Mouse (Mus musculus) neural tube, embryonic 15.5 days (tissue): ENCODE measurements at regions not wholly inside any gene's neighbourhood (a gene's known extent, or its start where the extent isn't known, plus 50 kb on each side); places are given as distances from the start of the nearest gene placed in this dataset.

ENCODE experiments used
- ATAC-seq: fragments of 200-750 bp; cut with Nextera tagmentation; 2 replicates; pipeline ENCODE4 v1.8.0; 2017; ENCODE audit warnings: mild to moderate bottlenecking, moderate TSS enrichment, moderate library complexity; ENCODE audit not compliant: low FRiP score
- H3K27ac ChIP-seq: fragments of 300-500 bp; sonication (generic); replicated peaks from 2 replicates; pipeline ENCODE4 v1.5.1; 2015; ENCODE audit warnings: mild to moderate bottlenecking, inconsistent platforms
- H3K27me3 ChIP-seq: fragments of 300-500 bp; sonication (generic); replicated peaks from 2 replicates; pipeline ENCODE4 v1.6.1; 2015; ENCODE audit warnings: inconsistent platforms
- H3K36me3 ChIP-seq: fragments of 300-500 bp; sonication (generic); 2 replicates; pipeline ENCODE4 v1.6.1; 2015; ENCODE audit warnings: inconsistent platforms
- H3K4me1 ChIP-seq: fragments of 300-500 bp; sonication (generic); 2 replicates; pipeline ENCODE4 v1.6.1; 2015; ENCODE audit warnings: inconsistent platforms
- H3K4me2 ChIP-seq: fragments of 300-500 bp; sonication (generic); 2 replicates; pipeline ENCODE4 v1.6.1; 2015; ENCODE audit warnings: inconsistent platforms, mild to moderate bottlenecking, moderate library complexity
- H3K4me3 ChIP-seq: fragments of 300-500 bp; sonication (generic); replicated peaks from 2 replicates; pipeline ENCODE4 v1.5.1; 2015; ENCODE audit warnings: mild to moderate bottlenecking, inconsistent platforms
- H3K9ac ChIP-seq: fragments of 300-500 bp; sonication (generic); replicated peaks from 2 replicates; pipeline ENCODE4 v1.6.1; 2015; ENCODE audit warnings: mild to moderate bottlenecking, inconsistent platforms
- H3K9me3 ChIP-seq: fragments of 300-500 bp; sonication (generic); replicated peaks from 2 replicates; pipeline ENCODE4 v1.6.1; 2016; ENCODE audit warnings: inconsistent platforms
- WGBS: fragments of 180-500 bp; shearing (Covaris S2); methylation state at CpG from one replicate; pipeline ENCODE4 v1.1.7; 2015; ENCODE audit warnings: mixed read lengths; 5-methylcytosine and 5-hydroxymethylcytosine counted together

GRCm38 (mm10) chr15:63665517-63665916 is 179.5 kb downstream of the Gsdmc2 start:
- H3K9me3 ChIP-seq = no peaks in the 10 kb centered on the region
- H3K27ac ChIP-seq = no peak overlapping the region
- no peak overlapping the region for H3K4me2 ChIP-seq
- WGBS = 78% methylated on average over 4 of the region's 4 CpGs
- H3K36me3 ChIP-seq = no peaks in the 10 kb centered on the region
- ATAC-seq = no peak
- no peak overlapping the region for H3K9ac ChIP-seq
- H3K27me3 ChIP-seq = no peaks in the 10 kb centered on the region
- no peak overlapping the region for H3K4me3 ChIP-seq
- no peaks in the 10 kb centered on the region for H3K4me1 ChIP-seq

GRCm38 (mm10) chr15:63664877-63665276 is 180.1 kb downstream of the Gsdmc2 start:
- Histone ChIP-seq H3K9ac (no peak overlapping the region), H3K4me2 (no peak overlapping the region), H3K27ac (no peak overlapping the region), H3K36me3 (no peaks in the 10 kb centered on the region), H3K4me1 (no peaks in the 10 kb centered on the region), H3K4me3 (no peak overlapping the region), H3K27me3 (no peaks in the 10 kb centered on the region), H3K9me3 (no peaks in the 10 kb centered on the region)
- no peak for ATAC-seq
- WGBS = 50% methylated on average over 2 of the region's 2 CpGs

GRCm38 (mm10) chr15:63662183-63662582 is 182.8 kb downstream of the Gsdmc2 start:
- no peak for ATAC-seq
- 66% methylated on average over 3 of the region's 3 CpGs for WGBS
- no peaks in the 10 kb centered on the region for H3K4me1 ChIP-seq
- H3K9me3 ChIP-seq = no peaks in the 10 kb centered on the region
- no peak overlapping the region for H3K4me3 ChIP-seq
- H3K27ac ChIP-seq = no peak overlapping the region
- H3K36me3 ChIP-seq = no peaks in the 10 kb centered on the region
- H3K4me2 ChIP-seq = no peak overlapping the region
- no peak overlapping the region for H3K9ac ChIP-seq
- H3K27me3 ChIP-seq = no peaks in the 10 kb centered on the region

GRCm38 (mm10) chr15:63658031-63658521 is 186.9 kb downstream of the Gsdmc2 start:
- Histone ChIP-seq H3K27ac (no peak overlapping the region), H3K9ac (no peak overlapping the region), H3K27me3 (no peaks in the 10 kb centered on the region), H3K36me3 (no peaks in the 10 kb centered on the region), H3K9me3 (no peaks in the 10 kb centered on the region), H3K4me1 (no peaks in the 10 kb centered on the region), H3K4me2 (no peak overlapping the region), H3K4me3 (no peak overlapping the region)
- WGBS = 85% methylated on average over 9 of the region's 9 CpGs
- no peak for ATAC-seq

GRCm38 (mm10) chr15:63652216-63652961 is 192.6 kb downstream of the Gsdmc2 start:
- no peaks in the 10 kb centered on the region for H3K9me3 ChIP-seq
- H3K4me3 ChIP-seq = no peak overlapping the region
- peak; percentile 61; the same call in 1 of the 2 replicates for ATAC-seq
- no peak overlapping the region for H3K4me2 ChIP-seq
- H3K36me3 ChIP-seq = no peaks in the 10 kb centered on the region
- peaks cover 5% of the 10 kb centered on the region for H3K4me1 ChIP-seq
- H3K27me3 ChIP-seq = 0 out of 2 replicates have a peak, but pooled peaks cover 3% of the 10 kb centered on the region
- WGBS = 36% methylated on average over 11 of the region's 11 CpGs
- H3K27ac ChIP-seq = no peak overlapping the region
- no peak overlapping the region for H3K9ac ChIP-seq

- Histone ChIP-seq H3K36me3 (no peaks in the 10 kb centered on the region), H3K9ac (no peak overlapping the region), H3K27ac (no peak overlapping the region), H3K9me3 (no peaks in the 10 kb centered on the region), H3K4me1 (peaks cover 5% of the 10 kb centered on the region), H3K4me2 (no peak overlapping the region), H3K27me3 (0 out of 2 replicates have a peak, but pooled peaks cover 3% of the 10 kb centered on the region), H3K4me3 (no peak overlapping the region)
- ATAC-seq = no peak
- 76% methylated on average over 7 of the region's 7 CpGs for WGBS
These were observed 193.9 kb downstream of the Gsdmc2 start for GRCm38 (mm10) chr15:63651120-63651519.

GRCm38 (mm10) chr15:63648142-63648989 is 196.6 kb downstream of the Gsdmc2 start:
- 85% methylated on average over 12 of the region's 12 CpGs for WGBS
- Histone ChIP-seq H3K27ac (no peak overlapping the region), H3K4me3 (no peak overlapping the region), H3K9me3 (no peaks in the 10 kb centered on the region), H3K9ac (no peak overlapping the region), H3K4me2 (no peak overlapping the region), H3K36me3 (no peaks in the 10 kb centered on the region), H3K4me1 (peaks cover 5% of the 10 kb centered on the region), H3K27me3 (0 out of 2 replicates have a peak, but pooled peaks cover 3% of the 10 kb centered on the region)
- no peak for ATAC-seq

- ATAC-seq = no peak
- Histone ChIP-seq H3K4me3 (no peak overlapping the region), H3K4me1 (peaks cover 5% of the 10 kb centered on the region; the same call in 1 of the 2 replicates), H3K27me3 (no peaks in the 10 kb centered on the region), H3K27ac (no peak overlapping the region), H3K4me2 (no peak overlapping the region), H3K9me3 (no peaks in the 10 kb centered on the region), H3K9ac (no peak overlapping the region), H3K36me3 (no peaks in the 10 kb centered on the region)
These were observed 220.2 kb downstream of the Gsdmc2 start for GRCm38 (mm10) chr15:63624814-63625213.

GRCm38 (mm10) chr15:63624249-63624648 is 220.7 kb downstream of the Gsdmc2 start:
- ATAC-seq = no peak
- no peaks in the 10 kb centered on the region for H3K27me3 ChIP-seq
- H3K36me3 ChIP-seq = no peaks in the 10 kb centered on the region
- no peak overlapping the region for H3K4me3 ChIP-seq
- peaks cover 5% of the 10 kb centered on the region; the same call in 1 of the 2 replicates for H3K4me1 ChIP-seq
- no peak overlapping the region for H3K4me2 ChIP-seq
- no peak overlapping the region for H3K27ac ChIP-seq
- 43% methylated on average over 2 of the region's 2 CpGs for WGBS
- no peaks in the 10 kb centered on the region for H3K9me3 ChIP-seq
- no peak overlapping the region for H3K9ac ChIP-seq

- no peaks in the 10 kb centered on the region for H3K4me1 ChIP-seq
- H3K4me3 ChIP-seq = no peak overlapping the region
- 76% methylated on average over 8 of the region's 8 CpGs for WGBS
- H3K27me3 ChIP-seq = no peaks in the 10 kb centered on the region
- no peaks in the 10 kb centered on the region for H3K9me3 ChIP-seq
- H3K36me3 ChIP-seq = no peaks in the 10 kb centered on the region
- no peak overlapping the region for H3K9ac ChIP-seq
- H3K27ac ChIP-seq = no peak overlapping the region
- ATAC-seq = no peak
- H3K4me2 ChIP-seq = no peak overlapping the region
These were observed 228.3 kb downstream of the Gsdmc2 start for GRCm38 (mm10) chr15:63616506-63617208.

GRCm38 (mm10) chr15:63614191-63614590 is 230.8 kb downstream of the Gsdmc2 start:
- no peak overlapping the region for H3K4me2 ChIP-seq
- WGBS = 95% methylated on average over 2 of the region's 2 CpGs
- H3K27me3 ChIP-seq = no peaks in the 10 kb centered on the region
- H3K9me3 ChIP-seq = no peaks in the 10 kb centered on the region
- no peaks in the 10 kb centered on the region for H3K4me1 ChIP-seq
- H3K36me3 ChIP-seq = no peaks in the 10 kb centered on the region
- no peak overlapping the region for H3K27ac ChIP-seq
- no peak overlapping the region for H3K4me3 ChIP-seq
- H3K9ac ChIP-seq = no peak overlapping the region
- no peak for ATAC-seq
